Mouse (Mus musculus) CH12.LX (cell line): Measurements from ENCODE around the gene Ston2.

Experiments
- CTCF ChIP-seq, 2 experiments: IDR thresholded peaks in 1 of 2; conservative IDR thresholded peaks in 1 of 2; 2 replicates each; pipeline ENCODE4 v1.5.1; 2011 to 2012; ENCODE audit warnings: low read depth in 2 of 2, low read length in 2 of 2, improper control_type of control experiment in 1 of 2, inconsistent platforms in 1 of 2, mild to moderate bottlenecking in 1 of 2, moderate library complexity in 1 of 2
- E2F4 ChIP-seq: IDR thresholded peaks from 2 replicates; pipeline ENCODE4 v1.6.1; 2011; ENCODE audit warnings: low read depth, low read length, improper control_type of control experiment; ENCODE audit not compliant: insufficient replicate concordance
- EP300 ChIP-seq: IDR thresholded peaks from 2 replicates; pipeline ENCODE4 v1.6.1; 2011; ENCODE audit warnings: low read length, improper control_type of control experiment
- ETS1 ChIP-seq: conservative IDR thresholded peaks from 2 replicates; pipeline ENCODE4 v1.6.1; 2012; ENCODE audit warnings: low read depth, mild to moderate bottlenecking, inconsistent platforms, low read length, improper control_type of control experiment, moderate library complexity
- MAFK ChIP-seq: IDR thresholded peaks from 2 replicates; pipeline ENCODE4 v1.6.1; 2011; ENCODE audit warnings: low read length, improper control_type of control experiment; ENCODE audit not compliant: insufficient replicate concordance
- MXI1 ChIP-seq: IDR thresholded peaks from 2 replicates; pipeline ENCODE4 v1.6.1; 2011; ENCODE audit warnings: mild to moderate bottlenecking, low read depth, low read length, improper control_type of control experiment
- POLR2A ChIP-seq: IDR thresholded peaks from 2 replicates; pipeline ENCODE4 v1.6.1; 2011; ENCODE audit warnings: low read depth, mild to moderate bottlenecking, improper control_type of control experiment, low read length
- SIN3A ChIP-seq: IDR thresholded peaks from 2 replicates; pipeline ENCODE4 v1.6.1; 2012; ENCODE audit warnings: low read length, improper control_type of control experiment, inconsistent platforms
- TCF12 ChIP-seq: IDR thresholded peaks from 2 replicates; pipeline ENCODE4 v1.6.1; 2014; ENCODE audit warnings: low read depth, mild to moderate bottlenecking, inconsistent platforms, low read length, improper control_type of control experiment
- UBTF ChIP-seq: IDR thresholded peaks from 2 replicates; pipeline ENCODE4 v1.6.1; 2012; ENCODE audit warnings: low read depth, mild to moderate bottlenecking, inconsistent platforms, low read length, improper control_type of control experiment, moderate library complexity
- USF1 ChIP-seq: IDR thresholded peaks from 2 replicates; pipeline ENCODE4 v1.6.1; 2014; ENCODE audit warnings: low read depth, mild to moderate bottlenecking, inconsistent platforms, low read length, improper control_type of control experiment
- ZC3H11A ChIP-seq: IDR thresholded peaks from 2 replicates; pipeline ENCODE4 v1.6.1; 2012; ENCODE audit warnings: low read depth, mild to moderate bottlenecking, inconsistent platforms, low read length, improper control_type of control experiment
- ZKSCAN1 ChIP-seq: IDR thresholded peaks from 2 replicates; pipeline ENCODE4 v1.6.1; 2012; ENCODE audit warnings: low read depth, inconsistent platforms, low read length, improper control_type of control experiment, borderline replicate concordance
- ZNF384 ChIP-seq: IDR thresholded peaks from 2 replicates; pipeline ENCODE4 v1.6.1; 2012; ENCODE audit warnings: low read depth, low read length, improper control_type of control experiment, inconsistent platforms

- TF ChIP-seq SIN3A (no peak), CTCF (conservative IDR thresholded peaks at IDR 0.05 in 1 of 2, IDR thresholded peaks at IDR 0.05 in 1 of 2; ENCODE audit: low read depth in 2 of 2, low read length in 2 of 2) (no peak), MAFK (no peak), ZC3H11A (no peak), E2F4 (no peak), UBTF (no peak), EP300 (no peak), POLR2A (no peak), MXI1 (no peak; the same call in 1 of the 2 replicates), ZKSCAN1 (no peak), TCF12 (no peak), ZNF384 (no peak), USF1 (no peak), ETS1 (no peak)
Measured at GRCm38 (mm10) chr12:91799821-91800335, 11.7 kb upstream of the Ston2 start.
